Mouse (Mus musculus): Measurements from ENCODE around the gene AF366264. TPM values are rescaled to one million over a fixed set of nuclear protein-coding genes. Genes with fewer than 3 reads are reported as not detected.
A peak's percentile ranks its signal among the peaks of the same experiment; 100 is the strongest.
"Not testable (repeated sequence)": the region's sequence is repeated elsewhere in the genome, so short reads cannot be mapped to it uniquely, and the experiment has no call there.

The AF366264 gene
- total RNA-seq (2014; fragmentation: Nextera tagmentation) (not detected in 2 replicates), total RNA-seq (2017) (not detected in 2 replicates)

DNA sequence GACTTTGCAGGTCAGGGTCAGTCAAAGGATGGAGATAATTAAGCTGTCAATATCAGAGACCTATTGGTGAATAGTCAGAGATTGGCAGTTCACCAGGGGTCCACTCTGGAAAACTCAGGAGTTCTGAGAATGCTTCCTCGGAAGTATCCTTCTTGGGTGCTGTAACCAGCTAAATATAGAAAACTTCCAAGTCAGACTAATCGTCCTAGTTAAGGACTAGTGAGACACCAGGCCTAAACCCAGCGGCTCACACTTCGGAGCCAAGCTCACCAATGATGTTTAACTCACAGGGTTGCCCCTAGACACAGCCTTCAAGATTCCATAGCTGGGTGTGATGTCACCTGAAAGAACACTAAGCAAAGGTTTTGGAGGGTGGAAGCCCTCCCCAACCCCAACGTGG is at the start of gene AF366264:
Gene AF366264 (minus strand): TSS at position 101 of the 400 bp plus-strand sequence.
- ATAC-seq (replicated peaks; ENCODE audit: low FRiP score, low TSS enrichment, poor library complexity, severe bottlenecking), result not testable (repeated sequence)

DNA sequence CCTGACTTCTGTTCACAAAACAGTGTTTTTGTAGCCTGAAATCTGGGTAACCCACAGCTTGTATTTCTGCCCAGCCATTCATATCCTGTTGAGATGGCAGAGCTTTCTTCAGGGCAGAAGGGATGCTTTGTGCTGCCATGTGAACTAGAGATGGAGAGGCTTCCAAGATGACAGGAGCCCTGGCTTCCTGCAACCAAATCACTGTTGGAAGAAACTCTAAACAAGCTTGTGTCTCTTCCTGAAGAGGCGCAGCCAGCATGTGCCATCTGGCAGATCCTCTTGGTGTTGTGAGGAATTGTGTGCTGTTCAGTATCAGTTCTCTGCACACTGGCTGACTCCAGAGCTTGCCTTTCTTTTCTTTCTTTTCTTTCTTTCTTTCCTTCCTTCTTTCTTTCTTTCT is 5.1 kb upstream of the AF366264 start:
- not testable (repeated sequence) for ATAC-seq (replicated peaks; ENCODE audit: low FRiP score, low TSS enrichment, poor library complexity, severe bottlenecking)

DNA sequence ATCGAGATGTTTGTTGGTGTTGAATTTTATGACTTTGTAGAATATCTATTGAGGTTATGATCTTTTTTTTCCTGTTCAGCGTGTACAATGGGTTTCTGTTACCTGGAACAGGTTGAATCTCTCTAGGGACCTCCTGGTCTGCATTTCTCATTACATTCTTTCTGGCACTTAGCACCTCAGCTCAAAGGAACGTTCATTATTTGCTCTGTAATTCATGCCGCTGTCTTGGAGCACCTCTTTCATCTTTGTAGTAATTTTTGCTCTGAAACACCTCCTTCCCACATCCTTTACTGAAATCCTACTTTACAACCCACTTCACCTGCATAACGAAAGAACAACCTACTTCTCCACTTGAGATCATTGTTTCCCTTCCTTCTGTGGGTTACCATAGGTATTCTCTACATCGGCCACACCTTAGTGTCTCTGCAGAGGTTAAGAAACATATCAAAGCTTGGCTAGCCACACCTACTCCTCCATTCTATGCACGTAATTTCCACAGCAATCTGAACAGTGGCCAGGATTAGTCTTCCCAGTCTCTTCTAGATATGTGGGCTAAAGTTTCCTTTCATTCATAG is 9.5 kb downstream of the AF366264 start:
- ATAC-seq (replicated peaks; ENCODE audit: low FRiP score, low TSS enrichment, poor library complexity, severe bottlenecking), result no peak

DNA sequence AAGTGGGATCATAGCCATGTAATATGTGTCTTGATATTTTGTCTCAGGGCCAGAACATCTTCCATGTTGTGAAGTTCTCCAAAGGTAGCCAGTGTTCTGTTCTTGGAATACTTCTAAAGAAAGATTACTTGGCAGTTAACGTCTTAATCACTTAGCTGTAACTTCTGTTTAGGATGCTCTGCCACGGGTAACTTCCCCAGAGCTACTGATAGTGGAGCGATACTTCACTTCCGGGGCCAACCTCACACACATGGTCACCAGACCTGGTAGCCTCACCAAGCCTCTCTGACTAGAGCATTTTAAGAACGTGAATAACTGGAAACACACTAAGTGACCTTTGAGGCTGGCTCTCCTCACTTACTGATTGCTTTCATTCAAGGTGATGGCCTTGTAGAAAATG is 38.6 kb downstream of the AF366264 start:
- no peak for ATAC-seq (replicated peaks; ENCODE audit: low FRiP score, low TSS enrichment, poor library complexity, severe bottlenecking)

DNA sequence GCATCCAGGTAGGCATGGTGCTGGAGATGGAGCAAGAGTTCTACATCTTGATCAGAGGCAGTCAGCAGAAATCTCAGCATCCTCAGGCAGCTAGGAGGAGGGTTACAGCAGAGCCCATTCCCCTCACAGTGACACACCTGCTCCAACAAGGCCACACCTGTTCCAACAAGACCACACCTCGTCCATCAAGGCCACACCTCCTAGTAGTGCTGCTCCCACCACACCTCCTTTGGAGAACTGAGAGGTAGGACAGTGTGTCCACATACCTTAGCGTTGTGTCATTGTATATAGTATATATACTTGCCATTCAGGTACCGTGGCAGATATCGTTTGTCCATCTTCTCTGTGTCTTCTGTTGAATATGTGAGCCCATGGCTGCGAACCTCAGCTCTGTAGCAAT is 40.5 kb downstream of the AF366264 start:
- ATAC-seq (replicated peaks; ENCODE audit: low FRiP score, low TSS enrichment, poor library complexity, severe bottlenecking), result no peak

DNA sequence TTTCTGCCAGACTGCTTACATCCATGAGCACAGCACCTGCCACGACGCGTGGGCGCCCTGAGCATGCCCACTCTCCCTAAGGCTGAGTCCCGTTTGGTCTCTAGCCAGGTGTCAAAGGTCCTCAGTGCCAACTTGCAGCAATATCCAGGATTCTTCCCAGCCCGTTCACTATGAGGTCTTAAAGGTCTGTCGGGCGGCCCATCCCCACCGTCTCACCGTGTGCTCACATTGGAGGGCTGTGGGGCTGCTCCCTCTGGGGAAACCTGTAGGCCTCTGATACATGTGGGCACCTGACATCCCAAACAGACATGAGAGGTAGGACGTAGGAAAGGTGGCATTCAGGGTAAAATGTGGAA is 44.5 kb downstream of the AF366264 start:
- no peak for ATAC-seq (replicated peaks; ENCODE audit: low FRiP score, low TSS enrichment, poor library complexity, severe bottlenecking)

DNA sequence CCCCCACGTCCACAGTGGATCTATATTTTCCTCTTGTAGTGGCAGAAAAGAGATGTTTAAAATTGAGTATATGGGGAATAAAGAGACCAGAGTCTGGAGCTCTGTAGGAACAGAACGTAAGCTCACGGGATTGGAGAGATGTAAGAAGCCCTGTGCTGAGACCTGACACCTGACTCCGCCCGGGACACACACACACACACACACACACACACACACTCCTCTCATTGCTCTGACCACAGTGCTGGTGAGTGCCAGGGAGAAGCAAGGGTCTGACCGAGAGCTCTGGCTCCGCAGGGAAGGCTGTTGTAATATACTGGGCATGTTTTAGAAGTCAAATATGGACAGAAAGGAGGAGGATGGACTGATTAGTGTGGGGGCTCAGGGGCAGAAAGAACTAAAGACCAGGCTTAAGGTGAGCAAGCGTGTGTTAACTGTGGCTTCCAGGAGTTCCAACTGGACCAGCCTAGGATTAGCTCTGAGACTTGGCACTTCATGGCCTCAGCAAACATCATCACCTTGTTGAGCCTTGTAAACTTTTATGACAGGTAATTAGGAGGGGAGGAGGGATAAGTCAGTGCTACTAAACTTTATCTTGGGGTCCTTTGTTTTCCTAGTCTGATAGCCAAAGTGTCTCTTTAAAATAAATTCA is 45.0 kb downstream of the AF366264 start:
- ATAC-seq (replicated peaks; ENCODE audit: low FRiP score, low TSS enrichment, poor library complexity, severe bottlenecking), result no peak

DNA sequence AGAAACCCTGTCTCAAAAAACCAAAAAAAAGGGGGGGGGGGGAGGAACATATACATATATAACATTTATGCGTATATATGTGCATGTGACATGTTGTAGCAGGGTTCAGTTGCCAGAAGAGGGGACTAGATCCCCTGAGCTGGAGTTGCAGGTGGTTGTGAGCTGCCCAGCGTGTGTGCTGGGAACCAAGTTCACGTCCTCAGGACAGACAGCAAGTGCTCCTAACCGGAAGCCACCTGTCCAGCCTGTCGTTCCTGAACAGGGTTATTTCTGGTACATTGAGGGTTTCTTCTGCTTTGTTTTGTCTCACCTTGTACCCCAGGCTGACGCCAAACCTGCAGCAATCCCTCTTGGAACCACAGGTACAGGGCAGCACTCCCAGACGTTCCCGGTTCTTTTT is 48.6 kb downstream of the AF366264 start:
- ATAC-seq (replicated peaks; ENCODE audit: low FRiP score, low TSS enrichment, poor library complexity, severe bottlenecking), result no peak

DNA sequence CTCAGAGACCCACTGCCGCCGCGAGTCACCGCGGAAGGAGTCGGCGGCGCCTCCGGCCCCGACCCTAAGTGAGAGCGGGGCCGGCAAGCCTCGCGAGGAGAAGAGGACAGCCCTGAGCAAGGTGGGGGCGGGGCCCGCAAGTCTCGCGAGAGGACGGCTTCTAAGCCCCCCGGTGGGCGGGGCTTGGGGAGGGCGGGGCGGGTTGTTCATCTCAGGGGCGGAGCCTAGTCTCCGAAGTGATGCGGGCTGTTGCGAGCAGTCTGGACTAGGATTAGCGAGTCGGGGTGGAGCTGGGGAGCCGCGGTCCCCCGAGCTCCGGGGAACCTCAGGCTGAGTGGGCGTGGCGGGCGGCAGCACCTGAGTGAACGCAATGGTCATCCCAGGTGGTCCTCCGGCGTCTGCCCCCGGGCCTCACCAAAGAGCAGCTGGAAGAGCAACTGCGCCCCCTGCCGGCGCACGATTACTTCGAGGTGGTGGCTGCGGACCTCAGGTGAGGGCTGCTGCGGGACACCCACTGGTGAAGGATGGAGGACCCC is 52.4 kb downstream of the AF366264 start:
- ATAC-seq (replicated peaks; ENCODE audit: low FRiP score, low TSS enrichment, poor library complexity, severe bottlenecking), result peak; percentile 75

DNA sequence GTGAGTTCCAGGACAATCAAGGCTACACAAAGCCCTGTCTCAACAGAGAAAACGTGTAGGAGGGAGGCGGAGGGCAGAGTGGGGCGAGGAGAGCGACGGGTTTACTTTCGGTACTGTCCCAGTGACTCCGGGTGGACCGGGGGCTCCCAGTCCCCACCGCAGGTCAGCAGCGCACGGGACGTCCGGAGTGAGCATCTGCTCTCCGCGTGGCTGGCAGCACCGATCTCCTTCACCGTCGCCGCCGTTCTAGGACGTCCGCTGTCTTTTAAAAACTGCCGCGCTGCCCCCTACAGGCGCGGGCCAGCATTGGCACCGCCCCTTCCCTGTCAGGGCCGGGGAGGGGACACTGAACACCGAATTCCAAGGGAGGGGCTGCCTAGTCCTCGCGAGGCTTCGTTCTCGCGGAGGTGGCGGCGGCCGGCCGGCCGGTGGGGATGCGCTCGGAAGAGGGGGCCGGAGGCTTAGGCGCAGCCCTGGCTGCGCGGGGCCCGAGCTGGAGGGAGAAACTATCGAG is 52.9 kb downstream of the AF366264 start, which contains the start of gene Upf3a:
Gene Upf3a (plus strand): TSS at position 366 of the 514 bp plus-strand sequence.
- ATAC-seq (replicated peaks; ENCODE audit: low FRiP score, low TSS enrichment, poor library complexity, severe bottlenecking), result peak; percentile 89

Other genes with a start within 250 kb of the AF366264 start
- gene Rasa3, start 160.8 kb downstream of the AF366264 start, total RNA-seq (2014; fragmentation: Nextera tagmentation), result 34.4 and 36.2 TPM in 2 replicates
- gene Rasa3, start 160.8 kb downstream of the AF366264 start, total RNA-seq (2017), result 25.9 and 43.0 TPM in 2 replicates
- gene Cfap97d2, start 132.5 kb downstream of the AF366264 start, total RNA-seq (2014; fragmentation: Nextera tagmentation), result not detected in 2 replicates
- not detected in 2 replicates for gene Cfap97d2, start 132.5 kb downstream of the AF366264 start, total RNA-seq (2017)
- 48.8 and 72.3 TPM in 2 replicates for gene Cdc16, start 80.7 kb downstream of the AF366264 start, total RNA-seq (2014; fragmentation: Nextera tagmentation)
- gene Cdc16, start 80.7 kb downstream of the AF366264 start, total RNA-seq (2017), result 52.0 and 55.6 TPM in 2 replicates
- gene Upf3a, start 52.8 kb downstream of the AF366264 start, total RNA-seq (2014; fragmentation: Nextera tagmentation), result 19.9 and 29.4 TPM in 2 replicates
- gene Upf3a, start 52.8 kb downstream of the AF366264 start, total RNA-seq (2017), result 32.6 and 33.0 TPM in 2 replicates
- gene Champ1, start 31.3 kb upstream of the AF366264 start, total RNA-seq (2014; fragmentation: Nextera tagmentation), result 39.4 and 41.1 TPM in 2 replicates
- gene Champ1, start 31.3 kb upstream of the AF366264 start, total RNA-seq (2017), result 38.4 and 38.5 TPM in 2 replicates
- gene Coprs, start 51.9 kb upstream of the AF366264 start, total RNA-seq (2014; fragmentation: Nextera tagmentation), result 1.1 and 8.7 TPM in 2 replicates
- gene Coprs, start 51.9 kb upstream of the AF366264 start, total RNA-seq (2017), result 2.4 and 7.7 TPM in 2 replicates

Data from megakaryocyte-erythroid progenitor cell, adult 5-6 weeks (primary cell).